Mouse (Mus musculus) heart, adult 8-10 months (tissue): ENCODE measurements at regions not wholly inside any gene's neighbourhood (a gene's known extent, or its start where the extent isn't known, plus 50 kb on each side); places are given as distances from the start of the nearest gene placed in this dataset.
A peak's percentile ranks its signal among the peaks of the same experiment; 100 is the strongest.
"Not testable (repeated sequence)": the region's sequence is repeated elsewhere in the genome, so short reads cannot be mapped to it uniquely, and the experiment has no call there.

ENCODE experiments used
- DNase-seq: peaks from one replicate; pipeline ENCODE4 v3.0.0; 2022; ENCODE audit warnings: low spot score

- no peak for DNase-seq
These were observed 199.9 kb downstream of the Dph6 start for GRCm38 (mm10) chr2:114454901-114455300.

GRCm38 (mm10) chr2:114450185-114450584 is 204.6 kb downstream of the Dph6 start:
- DNase-seq, result no peak

- no peak for DNase-seq
These were observed 211.0 kb downstream of the Dph6 start for GRCm38 (mm10) chr2:114443801-114444200.

GRCm38 (mm10) chr2:114440943-114441342 is 213.8 kb downstream of the Dph6 start:
- no peak for DNase-seq

GRCm38 (mm10) chr2:114439668-114440067 is 215.1 kb downstream of the Dph6 start:
- no peak for DNase-seq

- no peak for DNase-seq
These were observed 216.7 kb downstream of the Dph6 start for GRCm38 (mm10) chr2:114438048-114438447.

GRCm38 (mm10) chr2:114427426-114428157 is 226.3 kb upstream of the Zfp770 start:
- DNase-seq, result peak; percentile 78

- no peak for DNase-seq
These were observed 218.1 kb upstream of the Zfp770 start for GRCm38 (mm10) chr2:114419346-114419745.

- DNase-seq, result no peak
These were observed 211.7 kb upstream of the Zfp770 start for GRCm38 (mm10) chr2:114413013-114413412.

GRCm38 (mm10) chr2:114411940-114412715 is 210.9 kb upstream of the Zfp770 start:
- no peak for DNase-seq

GRCm38 (mm10) chr2:114410717-114411116 is 209.4 kb upstream of the Zfp770 start:
- no peak for DNase-seq

GRCm38 (mm10) chr2:114409542-114409941 is 208.3 kb upstream of the Zfp770 start:
- DNase-seq, result no peak

- no peak for DNase-seq
These were observed 206.1 kb upstream of the Zfp770 start for GRCm38 (mm10) chr2:114407408-114407807.

- DNase-seq, result no peak
These were observed 183.3 kb upstream of the Zfp770 start for GRCm38 (mm10) chr2:114384566-114384965.

GRCm38 (mm10) chr2:114378844-114379533 is 177.7 kb upstream of the Zfp770 start:
- no peak for DNase-seq

GRCm38 (mm10) chr2:114373476-114373875 is 172.2 kb upstream of the Zfp770 start:
- DNase-seq, result no peak

GRCm38 (mm10) chr2:114353876-114354275 is 152.6 kb upstream of the Zfp770 start:
- DNase-seq, result not testable (repeated sequence)

- no peak for DNase-seq
These were observed 139.5 kb upstream of the Zfp770 start for GRCm38 (mm10) chr2:114340578-114341293.

GRCm38 (mm10) chr2:114301746-114302145 is 100.5 kb upstream of the Zfp770 start:
- DNase-seq, result no peak

GRCm38 (mm10) chr2:114295110-114295509 is 93.8 kb upstream of the Zfp770 start:
- DNase-seq, result no peak

GRCm38 (mm10) chr2:114291387-114291786 is 90.1 kb upstream of the Zfp770 start:
- DNase-seq, result no peak

- DNase-seq, result no peak
These were observed 74.3 kb upstream of the Zfp770 start for GRCm38 (mm10) chr2:114275536-114275935.
